Mouse (Mus musculus) CD4-positive, CD25-positive, alpha-beta regulatory T cell, adult 4 months (primary cell): ENCODE data around the gene Gnai2. TPM values are rescaled to one million over a fixed set of nuclear protein-coding genes. Genes with fewer than 3 reads are reported as not detected.
A peak's percentile ranks its signal among the peaks of the same experiment; 100 is the strongest.

Experiments
- ATAC-seq: one replicate; pipeline ENCODE4 v1.8.0; 2017
- polyA plus RNA-seq, 2 experiments: library from polyadenylated mRNA; unstranded; fragments of 100-300 nt; shearing (Covaris generic); gene quantifications; one replicate each; pipeline ENCODE4 v1.2.1; 2017

Gene Gnai2
- polyA plus RNA-seq, 2 experiments from 2014 or later: 120 to 139 TPM

DNA sequence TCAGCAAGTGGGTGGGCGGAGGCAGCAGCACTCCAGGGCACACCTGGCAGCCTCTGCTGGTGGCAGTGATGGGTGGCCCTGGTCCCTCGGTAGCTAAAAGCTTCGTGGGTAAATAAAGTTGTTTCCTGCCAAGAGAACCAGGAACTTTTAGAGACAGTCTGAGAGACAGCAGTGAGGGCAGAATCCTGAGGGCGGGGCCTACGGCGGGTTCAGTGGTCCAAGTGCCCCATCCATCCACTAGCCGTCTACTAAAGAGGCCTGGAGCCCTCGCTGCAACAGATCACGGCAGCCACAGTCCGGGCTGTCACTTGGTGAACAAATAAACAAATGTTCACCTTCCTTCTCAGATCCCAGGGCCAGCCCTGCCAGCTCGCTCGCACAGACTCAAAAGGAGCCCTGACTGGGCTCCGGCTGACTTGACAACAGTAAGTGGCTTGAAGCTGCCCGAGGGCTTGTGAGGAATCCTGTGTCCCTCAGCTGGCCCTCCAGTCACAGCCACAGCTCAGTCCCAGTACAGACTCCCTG lies 5.2 kb downstream of the Gnai2 start:
- ATAC-seq: no peak

DNA sequence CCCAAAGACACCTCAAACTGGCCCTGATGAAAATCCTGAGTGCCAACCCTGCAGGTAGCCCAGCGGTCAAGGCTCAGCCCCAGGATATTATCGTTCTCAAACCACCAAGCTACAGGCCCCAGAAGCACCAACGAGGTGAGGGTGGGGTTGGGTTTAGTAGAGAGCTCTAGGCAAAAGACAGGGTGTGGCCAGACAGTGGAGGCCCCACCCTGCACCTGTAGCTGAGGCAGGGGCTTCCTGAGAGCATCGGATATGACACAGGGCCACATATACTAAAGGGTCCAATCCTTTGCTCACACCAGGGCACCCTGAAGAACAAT lies 5.8 kb downstream of the Gnai2 start:
- no peak for ATAC-seq

DNA sequence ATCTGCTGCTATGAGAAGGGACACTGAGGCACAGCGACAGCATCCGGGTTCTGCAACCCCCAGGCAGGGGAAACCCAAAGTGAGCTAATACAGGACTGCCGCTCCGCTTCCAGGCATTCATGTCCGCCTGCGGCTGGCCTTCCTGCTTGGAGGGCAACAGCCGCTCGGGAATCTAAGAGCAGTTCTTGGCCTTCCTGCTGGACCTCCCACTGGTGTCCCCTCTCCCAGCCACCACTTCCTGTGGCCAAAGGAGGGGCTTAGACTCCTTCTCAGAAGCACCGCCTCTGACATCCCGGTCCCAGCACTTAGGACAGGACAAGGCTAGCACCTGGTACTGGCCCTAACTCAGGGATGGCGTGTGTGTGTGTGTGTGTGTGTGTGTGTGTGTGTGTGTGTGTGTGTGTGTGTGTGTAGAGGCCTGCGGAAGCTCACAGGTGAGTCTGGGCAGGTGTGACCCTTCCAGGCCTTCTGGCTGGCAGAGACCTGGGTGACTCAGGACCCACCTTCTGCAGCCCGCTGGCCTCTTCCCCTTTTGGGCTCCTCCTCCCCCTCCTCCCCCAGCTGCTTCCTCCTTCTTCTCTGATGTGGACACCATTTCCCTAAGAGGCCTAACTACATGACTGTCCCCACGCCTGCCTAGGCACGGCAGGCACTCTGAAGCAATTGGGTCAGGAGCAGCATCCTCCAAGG lies 6.3 kb downstream of the Gnai2 start:
- no peak for ATAC-seq

DNA sequence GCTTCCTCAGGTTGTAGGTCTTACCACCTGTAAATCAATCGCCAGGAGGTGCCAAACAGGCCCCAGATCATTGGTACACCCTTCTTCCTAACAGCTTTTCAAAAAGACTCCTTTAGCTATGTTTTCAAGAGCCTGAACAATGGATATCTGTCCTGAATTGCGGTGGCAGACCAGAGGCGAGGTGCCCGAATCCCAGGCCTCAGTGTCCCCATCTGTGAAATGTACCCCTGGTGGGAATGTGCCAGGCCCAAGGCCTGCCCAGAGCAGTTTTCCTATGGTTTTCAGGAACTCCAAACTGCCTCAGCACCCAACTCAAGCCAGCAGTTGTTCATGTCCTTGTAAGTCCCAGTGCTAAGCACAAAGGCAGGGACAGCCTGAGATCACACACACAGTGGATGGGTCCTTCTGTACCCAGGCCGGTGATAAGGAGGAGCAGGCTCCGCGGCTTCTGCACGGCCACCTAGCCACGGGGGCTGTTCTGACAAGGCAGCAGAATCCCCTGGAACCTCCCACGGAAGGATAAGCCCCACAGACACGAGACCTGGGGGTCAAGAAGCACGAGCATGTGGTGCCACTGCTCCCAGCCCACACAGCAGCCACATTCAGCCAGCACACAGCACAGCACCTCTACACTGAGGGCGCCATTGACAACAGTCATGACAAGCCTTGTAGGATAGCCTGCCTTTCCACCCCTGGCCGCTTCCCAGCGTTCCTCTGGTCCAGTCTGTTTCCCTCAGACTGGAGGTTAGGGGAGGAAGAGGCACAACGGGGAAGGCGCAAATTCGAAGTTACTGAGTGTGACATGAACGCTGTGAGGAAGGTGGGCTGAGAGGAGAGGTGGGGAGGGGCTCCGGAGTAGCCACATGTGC lies 7.5 kb downstream of the Gnai2 start:
- no peak for ATAC-seq

DNA sequence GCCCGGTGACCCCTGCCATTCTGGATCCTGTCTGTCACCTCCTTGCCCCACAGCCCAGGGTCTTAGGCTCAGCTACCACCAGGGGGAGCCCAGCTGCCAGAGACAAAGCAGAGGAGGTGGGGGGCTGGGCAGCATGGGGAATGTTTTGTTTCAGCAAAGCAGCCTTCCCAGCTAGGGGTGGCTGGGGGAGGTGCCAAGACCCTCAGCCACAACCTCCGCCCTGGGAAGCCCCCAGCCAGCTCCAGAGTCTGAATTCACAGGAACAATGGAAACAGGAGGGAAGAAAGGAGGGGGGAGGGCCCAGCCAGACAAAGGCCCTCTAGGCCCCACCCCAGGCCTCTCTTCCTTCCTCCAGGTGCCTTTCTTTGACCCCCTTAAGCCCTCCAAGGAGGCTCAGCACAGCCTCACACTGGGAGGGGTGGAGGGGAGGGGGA lies 8.3 kb downstream of the Gnai2 start:
- peak; percentile 22 for ATAC-seq

DNA sequence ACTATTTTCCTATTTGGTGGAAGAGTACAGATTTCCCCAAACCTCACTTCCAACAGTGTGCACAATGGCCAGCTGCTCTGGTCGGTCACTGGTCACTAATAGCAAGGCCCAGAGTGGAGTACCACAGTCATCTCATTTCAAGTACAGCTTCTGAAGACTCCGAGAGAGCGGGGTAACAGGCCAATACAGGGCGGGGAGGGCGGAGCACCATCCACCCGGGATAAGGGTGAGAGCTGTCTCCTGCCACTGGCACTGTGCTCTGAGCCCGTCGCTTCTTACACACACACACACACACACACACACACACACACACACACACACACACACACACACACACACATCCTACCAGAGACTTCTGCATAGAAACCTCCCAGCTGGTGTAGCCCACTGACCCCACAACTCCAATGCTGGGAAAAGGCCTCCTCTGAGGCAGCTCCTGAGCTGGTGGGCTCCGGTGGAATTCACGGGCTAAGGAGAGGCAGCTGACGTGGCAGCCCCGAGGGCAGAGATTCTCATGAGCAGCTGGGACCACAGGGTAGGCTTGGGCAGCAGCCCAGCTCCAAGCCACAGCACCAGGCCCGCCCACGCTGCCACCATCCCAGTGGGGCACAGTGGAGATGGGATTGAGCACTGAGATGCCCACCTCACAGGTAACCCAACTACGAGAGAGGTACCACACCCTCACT lies 8.9 kb downstream of the Gnai2 start:
- no peak for ATAC-seq

DNA sequence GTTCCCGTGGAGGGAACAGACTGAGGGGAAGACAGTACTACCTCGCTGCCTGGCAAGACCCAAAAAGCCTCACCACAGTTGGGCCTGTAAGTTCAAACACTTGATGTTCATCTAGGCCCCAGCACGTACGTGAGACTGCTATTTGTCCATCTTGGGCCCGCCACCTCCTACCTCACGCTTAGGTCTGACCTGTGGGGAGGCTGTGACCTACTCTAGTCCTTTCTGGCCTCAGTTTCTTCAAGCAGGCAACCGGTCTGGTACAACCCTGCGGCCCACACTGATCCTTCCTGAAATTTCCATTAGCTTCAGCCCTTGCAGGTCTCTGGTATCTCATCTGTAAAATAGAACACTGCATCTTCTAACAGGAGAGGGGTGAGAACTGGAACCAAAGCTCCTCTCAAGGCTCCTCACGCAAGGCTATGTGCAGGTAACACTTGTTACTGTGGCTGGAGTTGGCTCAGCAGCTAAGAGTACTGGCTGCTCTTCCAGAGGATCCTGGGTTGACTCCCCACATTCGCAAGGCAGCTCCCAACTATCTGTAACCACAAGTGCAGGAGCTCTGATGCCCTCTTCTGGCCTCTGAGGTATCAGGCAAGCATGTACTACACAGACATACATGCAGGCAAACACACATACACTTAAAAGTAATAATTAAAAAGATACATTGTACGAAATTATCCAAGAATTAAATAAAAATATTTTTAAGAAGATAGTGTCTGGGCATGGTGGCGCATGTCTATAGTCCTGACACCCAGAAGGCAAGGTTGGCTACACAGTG lies 9.6 kb downstream of the Gnai2 start:
- no peak for ATAC-seq

DNA sequence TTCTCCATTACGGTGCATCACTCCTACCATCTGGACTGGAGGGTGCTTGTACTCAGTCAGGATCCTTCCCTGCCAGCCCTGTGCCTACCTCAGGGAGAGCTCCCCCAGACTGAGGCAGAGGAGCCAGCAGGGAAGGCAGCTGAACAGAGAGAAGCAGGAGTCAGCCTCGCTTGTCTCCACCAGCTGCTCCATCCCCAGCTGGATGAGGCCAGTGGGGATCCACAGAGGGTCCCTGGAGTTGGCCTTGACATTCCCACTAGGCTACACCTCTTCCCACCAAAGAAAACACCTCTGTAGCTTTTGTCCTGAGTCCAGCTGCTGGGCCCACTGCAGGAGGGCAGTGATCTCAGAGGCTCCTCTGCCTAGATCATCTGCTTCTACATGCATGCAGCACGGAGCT lies 10.2 kb downstream of the Gnai2 start:
- no peak for ATAC-seq

DNA sequence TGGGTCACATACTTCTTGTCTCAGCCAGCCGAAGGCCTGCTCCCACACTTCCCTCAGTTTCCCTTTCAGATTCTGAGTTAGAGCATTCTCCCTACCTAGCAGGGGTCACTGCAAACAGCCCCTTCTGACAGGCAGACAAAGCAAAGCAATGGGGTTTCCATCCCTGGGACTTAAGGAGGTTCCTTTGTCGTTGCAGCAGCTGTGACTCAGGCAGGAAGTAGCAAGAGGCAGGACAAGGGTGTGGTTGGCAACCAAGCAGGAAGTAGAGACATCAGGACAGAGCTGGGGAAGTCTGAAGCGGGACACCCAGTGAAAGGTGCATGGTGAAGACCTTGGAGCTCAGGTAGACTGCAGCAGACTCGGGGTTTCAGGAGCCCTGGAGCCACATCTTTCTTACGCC lies 10.6 kb downstream of the Gnai2 start:
- ATAC-seq: peak; percentile 92

DNA sequence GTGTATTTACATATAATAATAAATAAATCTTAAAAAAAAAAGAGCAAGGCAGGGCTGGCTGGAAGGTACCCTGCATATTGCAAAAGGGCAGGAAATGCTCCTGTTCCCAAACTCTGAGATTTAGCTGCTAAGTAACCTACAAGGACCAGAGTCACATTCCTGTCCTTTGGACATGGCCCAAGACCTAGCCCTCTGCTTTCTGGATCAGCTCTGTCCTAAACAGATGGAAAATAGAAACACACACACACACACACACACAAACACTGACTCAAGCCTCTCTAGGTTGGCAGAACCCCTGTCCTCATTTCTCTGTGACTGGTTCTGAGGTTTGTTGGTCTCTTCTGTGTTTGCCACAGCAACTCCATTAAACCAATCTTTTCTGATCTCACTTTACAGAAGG lies 14.2 kb downstream of the Gnai2 start:
- no peak for ATAC-seq

DNA sequence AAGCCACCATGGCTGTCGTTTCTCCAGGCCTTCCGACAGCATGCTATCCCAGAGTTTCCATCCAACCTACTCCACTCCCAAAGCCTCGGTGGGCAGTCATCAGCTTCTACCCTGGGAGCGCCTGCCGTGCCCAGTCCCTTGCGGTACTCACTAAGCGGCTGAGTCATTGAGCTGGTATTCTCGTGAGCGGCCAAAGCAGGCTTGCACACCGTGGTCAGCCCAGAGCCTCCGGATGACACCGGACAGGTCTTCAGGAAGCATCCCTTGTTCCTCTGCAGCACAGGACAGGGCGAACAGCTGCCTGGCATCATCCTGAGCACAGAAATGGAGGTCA lies 15.7 kb downstream of the Gnai2 start:
- ATAC-seq: no peak

DNA sequence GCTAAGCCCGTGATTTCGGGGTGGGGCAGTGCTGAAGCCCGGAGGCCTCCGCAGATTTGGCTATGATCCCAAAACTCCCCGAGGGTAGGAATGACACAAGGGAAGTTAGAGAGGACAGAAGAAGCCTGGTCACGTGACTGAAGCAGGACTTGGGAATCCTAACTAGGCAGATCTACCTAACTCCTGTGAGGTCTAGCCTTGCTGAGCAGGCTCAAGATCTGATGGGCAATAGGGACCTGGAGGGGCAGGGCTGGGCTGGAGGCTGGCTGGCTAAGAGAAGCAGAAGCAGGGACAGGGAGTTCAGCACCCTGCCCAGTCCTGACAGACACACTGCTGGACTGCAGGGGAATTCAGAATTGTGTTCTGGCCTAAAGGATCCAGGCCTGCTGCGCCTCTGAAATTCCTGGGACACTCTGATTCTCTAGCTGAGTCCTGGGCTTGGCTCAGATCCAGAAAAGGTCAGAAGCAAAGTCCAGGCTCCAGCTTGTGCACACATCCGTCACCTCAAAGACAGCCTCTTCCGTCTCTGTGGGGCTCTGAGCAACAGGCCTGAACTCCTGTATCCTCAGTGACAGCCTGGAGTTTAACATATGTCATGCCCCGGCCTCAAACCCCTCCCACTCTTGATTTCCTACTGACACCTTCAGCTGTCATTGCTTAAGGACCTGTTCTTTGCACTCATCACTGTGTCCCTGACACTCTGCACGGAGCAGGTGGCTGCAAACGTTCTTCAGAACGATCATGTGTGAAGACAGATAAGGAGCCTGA lies 16.2 kb downstream of the Gnai2 start:
- ATAC-seq: no peak

DNA sequence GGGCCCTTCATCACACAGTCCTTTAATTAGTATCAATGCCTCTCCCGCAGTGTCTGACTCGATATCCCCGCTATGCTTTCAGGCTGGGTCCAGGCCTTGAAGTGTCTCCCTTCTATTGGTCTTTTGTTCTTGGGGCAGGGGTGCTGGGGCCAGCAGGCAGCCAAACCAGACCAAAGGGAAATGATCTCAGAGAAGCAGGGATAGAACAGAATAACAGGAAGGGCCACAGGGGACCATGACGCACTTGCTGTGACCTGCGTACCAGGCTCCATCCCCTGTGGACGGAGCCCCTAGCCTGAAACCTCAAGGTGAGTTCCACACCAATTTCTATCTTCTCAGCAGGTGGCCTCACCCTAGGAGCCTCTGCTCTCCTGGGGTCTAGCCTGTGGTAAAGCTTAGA lies 17.1 kb downstream of the Gnai2 start:
- no peak for ATAC-seq

DNA sequence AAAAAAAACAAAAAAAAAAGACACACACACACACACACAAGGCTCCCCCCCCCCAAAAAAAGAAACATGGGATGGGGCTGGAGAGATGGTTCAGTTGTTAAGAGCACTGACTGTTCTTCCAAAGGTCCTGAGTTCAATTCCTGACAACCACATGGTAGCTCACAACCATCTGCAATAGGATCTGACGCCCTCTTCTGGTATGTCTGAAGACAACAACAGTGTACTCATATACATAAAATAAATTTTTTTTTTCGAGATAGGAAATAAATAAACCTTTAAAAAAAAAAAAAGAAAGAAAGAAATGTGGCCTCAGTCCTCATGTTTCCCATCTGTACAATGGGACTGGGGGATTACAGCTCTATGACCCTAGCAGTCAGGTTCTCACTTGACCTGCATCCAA lies 17.7 kb downstream of the Gnai2 start:
- no peak for ATAC-seq

DNA sequence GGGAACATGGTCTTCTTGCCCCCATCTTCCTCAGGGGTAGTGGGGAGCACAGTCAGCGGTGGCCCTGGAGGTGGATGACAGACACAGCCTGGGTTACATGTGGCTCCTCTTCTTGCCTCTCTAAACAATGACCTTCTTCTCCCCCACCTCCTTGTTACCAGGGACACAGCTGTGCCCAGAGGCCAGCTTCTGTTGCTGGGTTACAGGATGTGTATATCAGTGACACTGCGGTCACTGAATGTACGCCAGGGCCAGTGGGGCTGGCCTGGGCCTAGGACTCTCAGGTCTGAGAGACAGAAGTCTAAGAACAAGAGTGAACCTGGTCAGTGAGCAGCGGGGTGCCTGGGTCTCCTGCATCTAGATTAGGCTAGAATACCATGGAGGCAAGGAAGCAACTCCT lies 20.1 kb downstream of the Gnai2 start:
- no peak for ATAC-seq

DNA sequence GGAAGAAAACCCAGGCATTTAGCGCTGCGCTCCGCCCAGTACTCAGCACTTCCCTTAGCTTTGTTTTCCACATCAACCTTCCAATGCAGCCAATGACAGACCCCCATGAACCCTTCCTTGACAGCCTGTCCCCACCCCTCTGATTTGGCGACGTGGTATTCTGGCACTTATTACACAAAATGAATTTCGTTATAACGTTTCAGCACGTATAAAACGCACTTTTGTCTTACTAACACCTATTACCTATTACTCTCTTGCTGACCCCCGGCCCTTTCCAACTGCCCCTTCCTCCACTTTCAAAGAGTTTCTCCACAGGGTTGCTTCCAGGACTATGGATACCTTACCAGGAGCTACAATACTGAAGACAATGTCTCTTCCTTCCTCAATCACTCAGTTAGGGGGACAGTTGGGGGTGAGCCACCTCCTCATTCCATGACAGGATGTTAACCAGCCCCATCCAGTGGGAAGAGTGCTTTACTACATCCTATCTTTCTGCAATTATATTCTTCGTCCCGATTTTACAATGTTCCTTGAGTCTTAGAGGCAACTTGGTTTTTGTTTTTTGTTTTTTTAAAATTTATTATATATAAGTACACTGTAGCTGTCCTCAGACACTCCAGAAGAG lies 22.1 kb downstream of the Gnai2 start:
- ATAC-seq: peak; percentile 66

DNA sequence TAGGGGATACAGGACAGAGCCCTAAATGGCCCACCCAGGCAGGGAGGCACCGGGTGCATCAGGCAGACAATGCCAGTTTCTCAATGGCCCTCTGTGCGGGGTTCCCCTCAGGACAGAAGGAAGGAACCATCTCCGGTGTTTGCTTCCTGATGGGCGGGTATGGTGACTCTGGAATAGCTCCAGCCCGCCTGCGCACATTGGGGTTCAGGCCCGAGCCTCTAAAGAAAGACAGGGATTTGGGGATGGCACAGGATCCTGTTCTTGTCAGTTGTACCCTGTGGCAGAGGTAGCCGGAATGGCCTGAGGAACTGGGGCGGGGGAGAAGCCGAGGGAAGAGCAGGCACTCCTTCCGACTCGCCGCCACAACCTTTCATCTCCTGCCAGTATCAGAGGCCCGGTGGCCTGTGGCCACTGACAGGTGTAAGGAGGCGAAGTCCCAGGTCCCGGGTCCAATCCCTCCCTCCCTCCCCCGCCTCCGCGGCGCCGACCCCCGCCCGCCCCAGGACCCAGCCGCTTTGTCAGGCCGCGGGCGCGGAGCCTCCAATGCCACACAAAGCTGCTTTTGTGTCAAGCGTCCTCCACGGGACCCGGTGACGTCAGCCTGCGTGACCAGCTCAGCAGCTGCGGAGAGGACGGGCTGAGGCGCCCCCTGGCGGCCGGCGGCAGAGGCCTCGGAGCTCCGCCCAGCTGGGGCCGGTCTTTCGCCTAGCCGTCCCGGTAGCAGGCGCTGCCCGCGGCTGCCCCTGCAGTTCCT lies 22.8 kb downstream of the Gnai2 start:
- ATAC-seq: peak; percentile 95

DNA sequence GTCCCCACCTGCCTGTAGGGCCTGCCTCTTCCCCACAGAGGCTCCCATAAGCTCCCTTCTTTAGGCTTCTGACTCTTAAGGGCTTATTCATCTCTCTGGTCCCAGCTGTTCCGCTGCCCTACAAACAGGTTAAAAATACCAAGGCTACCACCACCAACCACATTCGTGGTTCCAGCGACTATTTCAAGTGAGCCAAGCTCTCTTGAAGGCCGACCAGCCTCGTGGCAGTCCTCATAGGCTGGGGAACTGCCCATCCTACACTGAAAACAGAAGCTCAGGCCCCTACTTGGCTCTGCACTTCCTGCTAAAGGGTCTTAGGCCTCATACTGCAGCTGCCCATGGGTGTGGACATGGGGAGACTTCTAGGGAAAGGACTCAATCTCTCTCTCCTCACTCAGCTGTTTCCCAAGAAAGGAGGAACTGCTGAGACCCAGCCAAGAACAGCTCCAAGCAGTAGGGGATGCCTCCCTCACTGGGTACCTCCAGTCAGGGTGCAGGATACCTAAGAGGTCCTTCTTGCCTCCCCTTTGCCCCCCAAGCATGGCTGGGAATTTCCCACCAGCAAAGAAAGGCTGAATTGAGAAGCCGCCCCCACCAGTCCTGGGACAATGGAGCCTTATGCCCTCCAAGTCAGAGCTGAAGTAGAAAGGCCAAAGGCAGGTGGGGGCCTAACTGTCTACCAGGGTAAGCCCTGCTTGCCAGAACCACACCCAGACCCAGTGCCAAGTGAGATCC lies 23.5 kb downstream of the Gnai2 start:
- no peak for ATAC-seq

DNA sequence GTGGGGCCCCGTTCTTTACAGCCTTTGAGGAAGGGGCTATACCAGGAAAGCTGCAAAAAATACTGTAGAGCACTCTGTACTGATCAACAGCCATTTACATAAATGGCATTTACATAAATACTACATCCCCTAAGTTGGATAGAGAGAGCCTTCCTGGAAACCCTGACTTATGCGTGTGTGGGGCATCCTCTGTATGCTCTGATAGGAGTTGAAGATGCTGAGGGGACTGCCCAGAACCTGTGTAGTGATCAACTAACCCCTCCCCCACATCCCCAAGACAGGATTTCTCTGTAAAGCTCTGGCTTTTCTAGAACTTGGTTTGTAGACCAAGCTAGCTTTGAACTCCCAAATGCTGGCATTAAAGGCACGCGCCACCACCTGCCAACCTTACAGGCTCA lies 25.7 kb downstream of the Gnai2 start:
- ATAC-seq: no peak
